Mouse (Mus musculus) lung, embryonic 15.5 days (tissue): Measurements from ENCODE around the gene Miga2. TPM values are rescaled to one million over a fixed set of nuclear protein-coding genes. Genes with fewer than 3 reads are reported as not detected.

ENCODE experiments used
- ATAC-seq: fragments of 200-750 bp; cut with Nextera tagmentation; 2 replicates; pipeline ENCODE4 v1.8.0; 2017; ENCODE audit warnings: moderate number of reproducible peaks, borderline replicate concordance; ENCODE audit not compliant: low FRiP score, low TSS enrichment; ENCODE audit errors: extremely low read depth
- H3K27ac ChIP-seq: fragments of 300-500 bp; sonication (generic); 2 replicates; pipeline ENCODE4 v1.5.1; 2015; ENCODE audit warnings: moderate library complexity, mild to moderate bottlenecking, inconsistent platforms
- H3K27me3 ChIP-seq: fragments of 300-500 bp; sonication (generic); 2 replicates; pipeline ENCODE4 v1.6.1; 2015; ENCODE audit warnings: inconsistent platforms
- H3K36me3 ChIP-seq: fragments of 300-500 bp; sonication (generic); 2 replicates; pipeline ENCODE4 v1.6.1; 2015; ENCODE audit warnings: inconsistent platforms
- H3K4me1 ChIP-seq: fragments of 300-500 bp; sonication (generic); 2 replicates; pipeline ENCODE4 v1.6.1; 2015; ENCODE audit warnings: inconsistent platforms
- H3K4me2 ChIP-seq: fragments of 300-500 bp; sonication (generic); 2 replicates; pipeline ENCODE4 v1.6.1; 2015; ENCODE audit warnings: inconsistent platforms, mild to moderate bottlenecking, moderate library complexity
- H3K4me3 ChIP-seq: fragments of 300-500 bp; sonication (generic); 2 replicates; pipeline ENCODE4 v1.5.1; 2015; ENCODE audit warnings: mild to moderate bottlenecking, inconsistent platforms
- H3K9ac ChIP-seq: fragments of 300-500 bp; sonication (generic); 2 replicates; pipeline ENCODE4 v1.6.1; 2015; ENCODE audit warnings: inconsistent platforms
- H3K9me3 ChIP-seq: fragments of 300-500 bp; sonication (generic); 2 replicates; pipeline ENCODE4 v1.6.1; 2016; ENCODE audit warnings: inconsistent platforms
- WGBS: fragments of 180-500 bp; shearing (Covaris S2); methylation state at CpG from one replicate; pipeline ENCODE4 v1.1.7; 2015; 5-methylcytosine and 5-hydroxymethylcytosine counted together
- polyA plus RNA-seq: library from polyadenylated mRNA; unstranded; fragments of >200 nt; fragmentation: Nextera tagmentation; extraction: Ambion mirVana; gene quantifications from 2 replicates; pipeline ENCODE4 v1.2.1, GENCODE M21; 2015

Gene Miga2
- polyA plus RNA-seq, 1 experiment from 2014 or later = 24.2 TPM

GRCm38 (mm10) chr2:30402843-30403242 lies 38.8 kb downstream of the Miga2 start:
- no peak for ATAC-seq
- Histone ChIP-seq H3K4me2 (no peak overlapping the region), H3K27ac (no peak overlapping the region), H3K4me3 (no peak overlapping the region), H3K4me1 (peaks cover 11% of the 10 kb centered on the region; the same call in 1 of the 2 replicates), H3K27me3 (no peaks in the 10 kb centered on the region), H3K36me3 (peaks cover 44% of the 10 kb centered on the region), H3K9me3 (no peaks in the 10 kb centered on the region), H3K9ac (no peak overlapping the region)
- WGBS = 55% methylated on average over 2 of the region's 2 CpGs

GRCm38 (mm10) chr2:30403870-30404269 lies 39.8 kb downstream of the Miga2 start:
- 90% methylated on average over 1 of the region's 1 CpGs for WGBS
- no peaks in the 10 kb centered on the region for H3K9me3 ChIP-seq
- H3K4me2 ChIP-seq = no peak overlapping the region
- peaks cover 41% of the 10 kb centered on the region for H3K36me3 ChIP-seq
- no peaks in the 10 kb centered on the region for H3K27me3 ChIP-seq
- H3K4me1 ChIP-seq = peaks cover 10% of the 10 kb centered on the region; the same call in 1 of the 2 replicates
- no peak overlapping the region for H3K27ac ChIP-seq
- H3K9ac ChIP-seq = no peak overlapping the region
- ATAC-seq = no peak
- H3K4me3 ChIP-seq = no peak overlapping the region

- Histone ChIP-seq H3K4me3 (no peak overlapping the region), H3K4me1 (no peaks in the 10 kb centered on the region), H3K27ac (no peak overlapping the region), H3K9ac (no peak overlapping the region), H3K36me3 (peaks cover 22% of the 10 kb centered on the region), H3K27me3 (no peaks in the 10 kb centered on the region), H3K9me3 (no peaks in the 10 kb centered on the region), H3K4me2 (no peak overlapping the region)
- no peak for ATAC-seq
- 87% methylated on average over 2 of the region's 2 CpGs for WGBS
Observed at GRCm38 (mm10) chr2:30407221-30407620, 43.2 kb downstream of the Miga2 start.

- 90% methylated on average over 10 of the region's 10 CpGs for WGBS
- peaks cover 24% of the 10 kb centered on the region for H3K36me3 ChIP-seq
- H3K9me3 ChIP-seq = no peaks in the 10 kb centered on the region
Observed at GRCm38 (mm10) chr2:30407778-30408177, 43.7 kb downstream of the Miga2 start.

GRCm38 (mm10) chr2:30408452-30409100 lies 44.5 kb downstream of the Miga2 start:
- Histone ChIP-seq H3K9ac (no peak overlapping the region), H3K4me1 (no peaks in the 10 kb centered on the region), H3K9me3 (no peaks in the 10 kb centered on the region), H3K4me3 (no peak overlapping the region), H3K27me3 (no peaks in the 10 kb centered on the region), H3K4me2 (no peak overlapping the region), H3K36me3 (peaks cover 25% of the 10 kb centered on the region), H3K27ac (no peak overlapping the region)
- ATAC-seq = no peak
- WGBS = 80% methylated on average over 8 of the region's 8 CpGs

More at GRCm38 (mm10) chr2:30407778-30408177, 43.7 kb downstream of the Miga2 start:
- no peak for ATAC-seq
- Histone ChIP-seq H3K4me1 (no peaks in the 10 kb centered on the region), H3K9ac (no peak overlapping the region), H3K4me3 (no peak overlapping the region), H3K27me3 (no peaks in the 10 kb centered on the region), H3K27ac (no peak overlapping the region), H3K4me2 (no peak overlapping the region)

- no peak overlapping the region for H3K9ac ChIP-seq
- H3K4me1 ChIP-seq = peaks cover 9% of the 10 kb centered on the region
- no peaks in the 10 kb centered on the region for H3K27me3 ChIP-seq
- WGBS = 92% methylated on average over 5 of the region's 5 CpGs
- H3K9me3 ChIP-seq = no peaks in the 10 kb centered on the region
- no peak for ATAC-seq
- no peak overlapping the region for H3K4me3 ChIP-seq
- H3K27ac ChIP-seq = no peak overlapping the region
- peaks cover 25% of the 10 kb centered on the region for H3K36me3 ChIP-seq
- H3K4me2 ChIP-seq = no peak overlapping the region
Observed at GRCm38 (mm10) chr2:30409454-30410176, 45.6 kb downstream of the Miga2 start.

GRCm38 (mm10) chr2:30413038-30413973 lies 49.3 kb downstream of the Miga2 start:
- Histone ChIP-seq H3K27me3 (no peaks in the 10 kb centered on the region), H3K36me3 (peaks cover 6% of the 10 kb centered on the region; the same call in 1 of the 2 replicates), H3K4me2 (0 out of 2 replicates have a peak overlapping the region, but pooled peaks have one; percentile 82), H3K27ac (no peak overlapping the region), H3K9ac (0 out of 2 replicates have a peak overlapping the region, but pooled peaks have one; percentile 18), H3K4me1 (peaks cover 27% of the 10 kb centered on the region), H3K4me3 (0 out of 2 replicates have a peak overlapping the region, but pooled peaks have one; percentile 87), H3K9me3 (no peaks in the 10 kb centered on the region)
- WGBS = 71% methylated on average over 16 of the region's 16 CpGs
- ATAC-seq = no peak

- peaks cover 35% of the 10 kb centered on the region for H3K4me1 ChIP-seq
- peak overlapping the region; percentile 87; the same call in 1 of the 2 replicates for H3K4me3 ChIP-seq
- H3K9me3 ChIP-seq = no peaks in the 10 kb centered on the region
- WGBS = 80% methylated on average over 4 of the region's 4 CpGs
- peaks cover 4% of the 10 kb centered on the region; the same call in 1 of the 2 replicates for H3K36me3 ChIP-seq
- ATAC-seq = no peak
- H3K27me3 ChIP-seq = no peaks in the 10 kb centered on the region
- H3K27ac ChIP-seq = no peak overlapping the region
- peak overlapping the region; percentile 18; the same call in 1 of the 2 replicates for H3K9ac ChIP-seq
- peak overlapping the region; percentile 82; the same call in 1 of the 2 replicates for H3K4me2 ChIP-seq
Observed at GRCm38 (mm10) chr2:30414101-30414500, 50.1 kb downstream of the Miga2 start.

GRCm38 (mm10) chr2:30414681-30415080 lies 50.6 kb downstream of the Miga2 start:
- 46% methylated on average over 5 of the region's 5 CpGs for WGBS
- Histone ChIP-seq H3K4me2 (peak overlapping the region; percentile 82), H3K9me3 (no peaks in the 10 kb centered on the region), H3K36me3 (peaks cover 4% of the 10 kb centered on the region; the same call in 1 of the 2 replicates), H3K4me1 (peaks cover 40% of the 10 kb centered on the region), H3K9ac (peak overlapping the region; percentile 95), H3K27me3 (no peaks in the 10 kb centered on the region), H3K4me3 (peak overlapping the region; percentile 87), H3K27ac (peak overlapping the region; percentile 98)
- no peak for ATAC-seq

GRCm38 (mm10) chr2:30415157-30415935 lies 51.3 kb downstream of the Miga2 start, which contains the start of gene Crat:
Gene Crat (minus strand): TSS chr2:30415813.
- WGBS = 1% methylated on average over 58 of the region's 58 CpGs
- Histone ChIP-seq H3K4me2 (peak within 1 kb of the TSS; percentile 82), H3K4me3 (peak within 1 kb of the TSS; percentile 87), H3K36me3 (peaks cover 4% of the 10 kb centered on the region; the same call in 1 of the 2 replicates), H3K27me3 (no peaks in the 10 kb centered on the region), H3K9me3 (no peaks in the 10 kb centered on the region), H3K4me1 (peaks cover 40% of the 10 kb centered on the region), H3K9ac (peak within 1 kb of the TSS; percentile 95), H3K27ac (peak within 1 kb of the TSS; percentile 98)
- peak; percentile 93 for ATAC-seq
